Mouse (Mus musculus) C2C12 (cell line): ENCODE data around the gene Utrn. TPM values are rescaled to one million over a fixed set of nuclear protein-coding genes. Genes with fewer than 3 reads are reported as not detected.

ENCODE experiments used
- H3K27me3 ChIP-seq: one replicate; pipeline ENCODE4 v1.6.1; 2011; ENCODE audit not compliant: control insufficient read depth, insufficient read depth, insufficient read length
- H3K36me3 ChIP-seq: one replicate; pipeline ENCODE4 v1.6.1; 2011; ENCODE audit not compliant: control insufficient read depth, insufficient read depth
- H3K4me3 ChIP-seq: one replicate; pipeline ENCODE4 v1.5.1; 2011; ENCODE audit warnings: mild to moderate bottlenecking, control low read depth; ENCODE audit not compliant: poor library complexity, insufficient read depth, severe bottlenecking
- H3K79me2 ChIP-seq: one replicate; pipeline ENCODE4 v1.6.1; 2011; ENCODE audit not compliant: control insufficient read depth, insufficient read depth
- H3K79me3 ChIP-seq: one replicate; pipeline ENCODE4 v1.6.1; 2011; ENCODE audit warnings: low read depth, control low read depth
- H3ac ChIP-seq: one replicate; pipeline ENCODE3; 2011; ENCODE audit warnings: low read depth; ENCODE audit not compliant: control insufficient read depth, insufficient read length
- CEBPB ChIP-seq: IDR thresholded peaks from one replicate; pipeline ENCODE4 v1.6.1; 2011; ENCODE audit warnings: low read depth, mild to moderate bottlenecking, control low read depth, moderate library complexity
- CTCF ChIP-seq: IDR thresholded peaks from one replicate; pipeline ENCODE4 v1.5.1; 2011; ENCODE audit not compliant: control insufficient read depth, insufficient read depth, insufficient read length
- FOSL1 ChIP-seq: IDR thresholded peaks from one replicate; pipeline ENCODE4 v1.8.0; 2011; ENCODE audit warnings: mild to moderate bottlenecking, low read length; ENCODE audit not compliant: poor library complexity, insufficient read depth, severe bottlenecking
- MAX ChIP-seq: IDR thresholded peaks from one replicate; pipeline ENCODE4 v1.6.1; 2011; ENCODE audit warnings: mild to moderate bottlenecking, control low read depth
- MYOD1 ChIP-seq: IDR thresholded peaks from one replicate; pipeline ENCODE4 v1.6.1; 2011; ENCODE audit warnings: low read depth; ENCODE audit not compliant: control insufficient read depth, insufficient read length
- MYOG ChIP-seq: IDR thresholded peaks from one replicate; pipeline ENCODE4 v1.6.1; 2011; ENCODE audit not compliant: control insufficient read depth, insufficient read length; ENCODE audit errors: extremely low read depth
- USF1 ChIP-seq: IDR thresholded peaks from one replicate; pipeline ENCODE4 v1.6.1; 2011; ENCODE audit warnings: low read depth, mild to moderate bottlenecking, control low read depth, moderate library complexity
- polyA plus RNA-seq: library from polyadenylated mRNA; unstranded; fragments of >200 nt; fragmentation: generic; extraction: Trizol; gene quantifications from one replicate; pipeline ENCODE4 v1.2.1, GENCODE M21; 2012; ENCODE audit warnings: missing spikeins

The Utrn gene
- polyA plus RNA-seq, 1 experiment, result 10.5 TPM

DNA sequence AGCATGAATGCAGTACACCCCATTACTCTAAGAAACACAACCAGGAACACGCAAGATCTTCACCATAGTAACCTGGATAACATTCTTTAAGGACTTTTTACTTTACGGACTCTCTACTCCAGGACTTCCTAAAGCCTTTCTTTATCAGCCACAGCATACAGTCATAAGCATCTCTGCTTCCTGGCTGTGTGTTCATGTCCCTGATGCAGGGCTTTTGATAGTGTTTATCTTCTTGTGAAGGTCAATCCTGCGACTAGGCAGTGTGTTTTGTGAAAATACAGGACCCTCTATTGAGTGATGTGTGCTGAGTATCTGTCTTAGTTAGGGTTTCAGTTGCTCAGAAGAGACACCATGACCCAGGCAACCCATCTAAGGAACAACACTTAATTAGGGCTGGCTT, 351.0 kb downstream of the Utrn start:
- Histone ChIP-seq H3K79me2 (no peaks in the 10 kb centered on the region), H3K79me3 (no peaks in the 10 kb centered on the region), H3K36me3 (peaks cover 11% of the 10 kb centered on the region), H3ac (no peak overlapping the region), H3K27me3 (no peaks in the 10 kb centered on the region), H3K4me3 (no peak overlapping the region)
- TF ChIP-seq MAX (no peak), CEBPB (no peak), CTCF (no peak)

DNA sequence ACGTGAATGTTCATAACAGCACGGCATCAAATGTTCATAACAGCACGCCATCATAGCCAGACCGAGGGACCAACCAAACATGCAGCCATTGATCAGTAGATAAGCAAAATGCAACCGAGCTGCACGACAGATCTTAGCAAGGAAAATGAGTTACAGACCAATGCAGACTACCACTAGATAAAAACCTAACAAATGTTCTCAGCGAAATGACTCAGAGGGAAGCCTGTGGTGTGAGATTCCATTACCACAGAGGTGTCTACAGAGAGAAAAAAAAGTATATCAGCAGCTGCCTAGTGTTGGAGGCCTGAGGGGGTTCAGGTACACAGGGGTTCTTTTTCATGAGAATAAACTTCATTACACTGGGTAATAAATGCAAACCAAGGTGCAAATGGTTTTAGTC, 363.6 kb downstream of the Utrn start:
- peaks cover 5% of the 10 kb centered on the region for H3K36me3 ChIP-seq
- H3K4me3 ChIP-seq, result no peak overlapping the region
- TF ChIP-seq CEBPB (no peak), MYOD1 (no peak), USF1 (no peak)
- H3K79me2 ChIP-seq, result no peaks in the 10 kb centered on the region
- H3K79me3 ChIP-seq, result no peaks in the 10 kb centered on the region
- H3ac ChIP-seq, result no peak overlapping the region
- no peaks in the 10 kb centered on the region for H3K27me3 ChIP-seq

DNA sequence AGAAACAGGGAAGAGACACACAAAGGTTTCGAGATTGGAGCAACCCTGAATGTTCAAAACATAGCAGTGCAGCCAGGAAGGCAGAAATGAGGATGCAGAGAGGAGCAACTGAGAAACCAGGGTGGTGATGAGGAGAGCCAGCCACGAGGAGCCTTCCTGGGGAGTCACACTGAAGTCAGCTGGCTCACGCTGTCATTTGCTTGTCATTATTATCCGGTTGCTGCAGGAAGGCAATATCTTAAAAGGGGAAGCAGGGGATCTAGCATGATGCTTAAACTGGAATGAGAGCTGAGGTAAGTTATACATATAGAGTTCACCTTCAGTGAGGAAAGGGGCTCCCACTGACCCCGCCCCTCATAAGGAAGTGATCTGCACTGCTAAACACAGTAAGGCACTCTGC, 368.7 kb downstream of the Utrn start:
- no peak for TF ChIP-seq MAX
- TF ChIP-seq MYOG, result no peak
- no peak for TF ChIP-seq CEBPB
- Histone ChIP-seq H3K27me3 (no peaks in the 10 kb centered on the region), H3K79me2 (no peaks in the 10 kb centered on the region), H3K36me3 (peaks cover 21% of the 10 kb centered on the region), H3K4me3 (no peak overlapping the region), H3K79me3 (no peaks in the 10 kb centered on the region), H3ac (no peak overlapping the region)

DNA sequence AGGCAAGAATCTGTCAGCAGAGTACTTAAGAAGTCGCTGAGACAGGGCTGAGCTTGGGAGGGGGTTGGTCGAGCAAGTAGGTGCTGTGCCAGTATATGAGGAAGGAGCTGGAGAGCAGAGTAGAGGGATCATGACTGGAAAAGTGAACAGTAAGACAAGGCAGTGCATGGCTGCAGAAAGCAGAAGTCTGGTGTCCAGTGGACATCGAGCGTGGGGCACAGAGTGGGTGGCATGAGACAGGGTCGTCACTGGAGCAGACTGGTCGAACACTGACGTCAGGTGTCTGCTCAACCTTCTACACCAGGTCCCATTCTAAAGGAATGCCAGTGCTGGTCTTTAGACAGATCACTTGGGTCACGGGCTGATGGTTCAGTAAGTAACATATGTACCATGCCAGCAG, 371.6 kb downstream of the Utrn start:
- Histone ChIP-seq H3K79me2 (no peaks in the 10 kb centered on the region), H3K79me3 (no peaks in the 10 kb centered on the region), H3ac (no peak overlapping the region), H3K4me3 (no peak overlapping the region), H3K36me3 (peaks cover 25% of the 10 kb centered on the region), H3K27me3 (no peaks in the 10 kb centered on the region)
- TF ChIP-seq CTCF, result no peak
- no peak for TF ChIP-seq CEBPB
- TF ChIP-seq USF1, result no peak
- TF ChIP-seq MYOD1, result no peak
- TF ChIP-seq MYOG, result no peak
- TF ChIP-seq MAX, result no peak
- TF ChIP-seq FOSL1, result no peak

DNA sequence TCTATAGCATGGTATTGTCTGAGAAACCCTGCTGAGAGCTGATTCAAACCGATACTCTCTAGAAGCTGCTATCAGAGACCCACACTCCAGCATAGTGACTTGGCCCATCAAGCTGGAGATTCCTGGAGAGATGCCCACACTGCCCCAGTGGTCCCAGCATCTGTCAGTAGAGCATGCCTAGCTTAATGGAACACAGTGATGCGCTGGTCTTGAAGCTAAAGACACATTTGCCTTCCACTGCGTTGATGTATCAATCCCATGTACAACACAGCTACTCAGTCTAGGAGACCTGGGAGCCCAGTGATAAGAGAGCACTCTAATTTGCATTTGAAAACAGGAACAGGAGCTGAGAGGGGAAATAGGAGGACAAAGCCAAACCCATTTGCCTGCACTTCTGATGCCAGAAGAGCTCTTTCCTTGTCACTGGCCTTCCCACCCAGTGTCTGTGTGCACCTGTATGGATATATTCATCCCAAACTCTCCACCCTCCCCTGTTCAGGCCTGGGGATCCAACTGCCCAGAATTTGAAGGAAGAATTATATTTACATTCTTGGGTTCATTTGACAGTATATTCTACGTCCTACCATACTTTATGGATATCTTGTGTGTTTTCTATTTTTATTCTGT, 379.5 kb downstream of the Utrn start:
- no peak overlapping the region for H3ac ChIP-seq
- H3K36me3 ChIP-seq, result no peaks in the 10 kb centered on the region
- H3K27me3 ChIP-seq, result no peaks in the 10 kb centered on the region
- no peaks in the 10 kb centered on the region for H3K79me3 ChIP-seq
- TF ChIP-seq MYOD1 (no peak), MAX (no peak), USF1 (no peak), MYOG (no peak), CTCF (no peak), FOSL1 (no peak), CEBPB (no peak)
- H3K4me3 ChIP-seq, result no peak overlapping the region
- no peaks in the 10 kb centered on the region for H3K79me2 ChIP-seq

DNA sequence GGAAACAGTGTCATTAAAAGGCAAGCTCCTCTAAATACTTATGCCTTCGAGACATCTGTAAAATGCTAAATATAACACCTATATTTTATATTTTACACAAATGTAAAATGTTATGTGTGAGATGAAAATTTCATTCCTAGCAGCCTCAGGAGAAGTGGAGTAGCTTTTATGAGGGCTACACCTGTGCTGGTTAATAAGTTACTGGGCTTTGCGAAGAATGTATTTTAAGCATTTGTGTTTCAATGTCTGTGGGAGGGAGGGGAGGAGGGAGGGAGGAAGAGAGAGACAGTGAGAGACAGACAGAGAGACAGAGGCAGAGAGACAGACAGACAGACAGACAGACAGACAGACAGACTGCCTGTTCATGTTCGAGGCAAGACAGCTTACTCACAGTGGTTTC, 380.6 kb downstream of the Utrn start:
- no peaks in the 10 kb centered on the region for H3K79me2 ChIP-seq
- H3K27me3 ChIP-seq, result no peaks in the 10 kb centered on the region
- no peaks in the 10 kb centered on the region for H3K79me3 ChIP-seq
- H3K36me3 ChIP-seq, result no peaks in the 10 kb centered on the region
- no peak for TF ChIP-seq FOSL1
- no peak for TF ChIP-seq MYOD1
- no peak for TF ChIP-seq MYOG
- no peak for TF ChIP-seq CEBPB
- no peak for TF ChIP-seq CTCF
- no peak for TF ChIP-seq USF1
- TF ChIP-seq MAX, result no peak
- no peak overlapping the region for H3ac ChIP-seq
- H3K4me3 ChIP-seq, result no peak overlapping the region
